Mouse (Mus musculus) olfactory bulb, adult 2 months (tissue): ENCODE data around the gene Zc3hav1.

Source experiments
- CTCF ChIP-seq: fragments of 200-500 bp; IDR thresholded peaks from 2 replicates; pipeline ENCODE4 v1.5.1; 2012; ENCODE audit warnings: low read depth, mild to moderate bottlenecking, low read length, moderate library complexity; ENCODE audit not compliant: insufficient read depth
- POLR2A ChIP-seq: fragments of 200-500 bp; IDR thresholded peaks from 2 replicates; pipeline ENCODE4 v1.6.1; 2012; ENCODE audit warnings: mild to moderate bottlenecking, low read depth, low read length, moderate library complexity; ENCODE audit not compliant: insufficient read depth

DNA sequence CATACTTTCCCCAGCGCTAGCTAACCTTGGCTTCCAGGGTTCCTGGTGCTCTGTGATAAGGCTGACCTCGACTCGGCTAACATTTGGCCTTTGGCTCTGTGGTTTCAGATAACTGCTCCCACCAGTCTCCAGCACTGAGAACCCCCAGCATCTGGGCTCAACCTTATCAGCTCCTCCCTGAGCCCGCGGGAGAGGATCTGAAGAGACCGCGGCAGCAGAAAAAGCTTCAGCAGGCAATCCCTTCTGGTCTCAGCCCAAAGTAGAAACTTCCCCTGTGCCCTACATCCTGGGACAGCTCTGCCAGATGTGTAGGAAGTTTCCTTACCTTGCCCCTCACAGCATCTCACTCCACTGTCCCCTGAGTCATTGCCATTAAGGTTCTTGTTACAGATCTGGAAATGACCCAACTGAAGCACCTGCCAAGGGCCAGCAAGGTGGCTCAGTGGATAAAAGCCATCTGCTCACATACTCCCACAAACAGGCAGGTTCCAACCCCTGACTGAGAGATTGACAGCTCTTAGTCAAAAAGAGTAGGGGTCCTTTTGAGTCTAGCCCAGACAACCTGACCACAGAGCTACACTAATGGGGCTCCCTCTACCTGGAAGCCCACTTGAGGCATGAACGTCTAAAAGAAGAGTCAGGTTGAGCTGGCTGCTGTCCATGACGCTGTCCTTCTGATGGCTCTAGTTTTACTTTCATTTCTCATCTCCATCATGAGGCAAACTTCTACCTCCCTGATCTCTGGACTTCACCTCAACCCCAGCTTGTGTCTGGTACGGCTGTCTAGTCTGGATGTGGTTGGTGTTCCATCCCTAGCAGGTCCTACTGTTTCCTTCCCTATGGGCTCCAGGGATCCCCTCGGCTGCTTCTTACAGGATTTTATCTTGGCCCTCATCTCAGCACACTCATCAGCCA is 12.4 kb downstream of the Zc3hav1 start:
- no peak for TF ChIP-seq POLR2A
- no peak for TF ChIP-seq CTCF
